Mouse (Mus musculus): ENCODE data around the gene Mcpt4. TPM values are rescaled to one million over a fixed set of nuclear protein-coding genes. Genes with fewer than 3 reads are reported as not detected.

Mcpt4 gene
- polyA plus RNA-seq, 1 experiment, result 0.10 TPM

Other genes starting within 250 kb of the Mcpt4 start
- gene Nfatc4, start 239.2 kb downstream of the Mcpt4 start, polyA plus RNA-seq (2012; rRNA removed), result 1.5 and 2.7 TPM in 2 replicates
- gene Nynrin, start 208.3 kb downstream of the Mcpt4 start, polyA plus RNA-seq (2012; rRNA removed), result 3.8 and 4.3 TPM in 2 replicates
- 0.25 and 0.26 TPM in 2 replicates for gene Cbln3, start 177.9 kb downstream of the Mcpt4 start, polyA plus RNA-seq (2012; rRNA removed)
- 10.3 and 12.2 TPM in 2 replicates for gene Khnyn, start 177.4 kb downstream of the Mcpt4 start, polyA plus RNA-seq (2012; rRNA removed)
- gene Sdr39u1, start 162.0 kb downstream of the Mcpt4 start, polyA plus RNA-seq (2012; rRNA removed), result 122 and 128 TPM in 2 replicates
- 0.08 and 0.11 TPM in 2 replicates for gene Cma1, start 117.6 kb downstream of the Mcpt4 start, polyA plus RNA-seq (2012; rRNA removed)
- not detected in 2 replicates for gene Cma2, start 111.3 kb downstream of the Mcpt4 start, polyA plus RNA-seq (2012; rRNA removed)
- gene Mcpt1, start 44.3 kb downstream of the Mcpt4 start, polyA plus RNA-seq (2012; rRNA removed), result not detected in 2 replicates
- not detected in 2 replicates for gene Mcpt9, start 31.8 kb downstream of the Mcpt4 start, polyA plus RNA-seq (2012; rRNA removed)
- gene Mcpt2, start 20.3 kb downstream of the Mcpt4 start, polyA plus RNA-seq (2012; rRNA removed), result not detected in 2 replicates
- gene Mcpt8, start 23.0 kb upstream of the Mcpt4 start, polyA plus RNA-seq (2012; rRNA removed), result not detected in 2 replicates
- 0.20 TPM in 1 of 2 replicates, not detected in the other for gene Ctsg, start 40.3 kb upstream of the Mcpt4 start, polyA plus RNA-seq (2012; rRNA removed)
- 0.34 and 1.3 TPM in 2 replicates for gene Gzme, start 58.3 kb upstream of the Mcpt4 start, polyA plus RNA-seq (2012; rRNA removed)
- gene Gzmd, start 70.3 kb upstream of the Mcpt4 start, polyA plus RNA-seq (2012; rRNA removed), result 1.2 and 3.4 TPM in 2 replicates
- 1.4 and 3.8 TPM in 2 replicates for gene Gzmg, start 97.3 kb upstream of the Mcpt4 start, polyA plus RNA-seq (2012; rRNA removed)
- gene Gzmn, start 112.3 kb upstream of the Mcpt4 start, polyA plus RNA-seq (2012; rRNA removed), result not detected in 2 replicates
- 1.4 and 3.7 TPM in 2 replicates for gene Gzmf, start 149.1 kb upstream of the Mcpt4 start, polyA plus RNA-seq (2012; rRNA removed)
- 0.62 and 1.6 TPM in 2 replicates for gene Gzmc, start 172.3 kb upstream of the Mcpt4 start, polyA plus RNA-seq (2012; rRNA removed)
- 0.08 and 0.21 TPM in 2 replicates for gene Gzmb, start 199.9 kb upstream of the Mcpt4 start, polyA plus RNA-seq (2012; rRNA removed)

All from frontal cortex, adult 2 months (tissue).